Mouse (Mus musculus) embryo, embryonic 9.5 days (tissue): ENCODE measurements around the gene Tbpl1.

Source experiments
- DNase-seq: peaks from one replicate; pipeline ENCODE4 v3.0.0-alpha.2; 2017; ENCODE audit errors: extremely low spot score

The Tbpl1 gene

GRCm38 (mm10) chr10:22731272-22732093 is at the start of gene Tbpl1:
TSS of gene Tbpl1 (minus strand) at chr10:22731938.
- DNase-seq: peak; percentile 95

GRCm38 (mm10) chr10:22781466-22781865 is 49.7 kb upstream of the Tbpl1 start:
- peak; percentile 25 for DNase-seq

GRCm38 (mm10) chr10:22777939-22778338 is 46.2 kb upstream of the Tbpl1 start:
- peak; percentile 55 for DNase-seq

GRCm38 (mm10) chr10:22776007-22776698 is 44.4 kb upstream of the Tbpl1 start:
- peak; percentile 31 for DNase-seq

GRCm38 (mm10) chr10:22775456-22775855 is 43.7 kb upstream of the Tbpl1 start:
- DNase-seq: no peak

- DNase-seq: no peak
Observed at GRCm38 (mm10) chr10:22774626-22775025, 42.9 kb upstream of the Tbpl1 start.

GRCm38 (mm10) chr10:22754240-22754639 is 22.5 kb upstream of the Tbpl1 start:
- no peak for DNase-seq

GRCm38 (mm10) chr10:22751175-22751682 is 19.5 kb upstream of the Tbpl1 start:
- DNase-seq: no peak

GRCm38 (mm10) chr10:22746334-22747322 is 14.9 kb upstream of the Tbpl1 start:
- no peak for DNase-seq

- DNase-seq: no peak
Observed at GRCm38 (mm10) chr10:22745922-22746321, 14.2 kb upstream of the Tbpl1 start.

- DNase-seq: no peak
Observed at GRCm38 (mm10) chr10:22732181-22732580, 443 bp upstream of the Tbpl1 start.

- DNase-seq: no peak
Observed at GRCm38 (mm10) chr10:22730992-22731271, 806 bp downstream of the Tbpl1 start.

GRCm38 (mm10) chr10:22730266-22730991 is 1.3 kb downstream of the Tbpl1 start:
- DNase-seq: no peak

- DNase-seq: no peak
Observed at GRCm38 (mm10) chr10:22728257-22728656, 3.5 kb downstream of the Tbpl1 start.

GRCm38 (mm10) chr10:22726295-22726694 is 5.4 kb downstream of the Tbpl1 start:
- no peak for DNase-seq

- DNase-seq: no peak
Observed at GRCm38 (mm10) chr10:22725166-22725565, 6.6 kb downstream of the Tbpl1 start.

- DNase-seq: no peak
Observed at GRCm38 (mm10) chr10:22720781-22721529, 10.8 kb downstream of the Tbpl1 start.

- DNase-seq: no peak
Observed at GRCm38 (mm10) chr10:22718475-22718874, 13.3 kb downstream of the Tbpl1 start.

GRCm38 (mm10) chr10:22714520-22714919 is 17.2 kb downstream of the Tbpl1 start:
- peak; percentile 33 for DNase-seq

- DNase-seq: no peak
Observed at GRCm38 (mm10) chr10:22712955-22713354, 18.8 kb downstream of the Tbpl1 start.
